Mouse (Mus musculus) ES-Bruce4 (cell line): ENCODE results near the gene Gm8237. TPM values are rescaled to one million over a fixed set of nuclear protein-coding genes. Genes with fewer than 3 reads are reported as not detected.

ENCODE experiments used
- polyA plus RNA-seq: library from polyadenylated mRNA; stranded (reverse); fragments of >200 nt; gene quantifications from 2 replicates; pipeline ENCODE4 v1.2.4, GENCODE M21; 2011; ENCODE audit warnings: low read depth; ENCODE audit not compliant: missing spikeins, insufficient read depth, insufficient read length

The Gm8237 gene
- polyA plus RNA-seq, 1 experiment = 0.93 TPM

Other genes starting within 250 kb of the Gm8237 start
- gene Gm8265, start 247.4 kb downstream of the Gm8237 start, polyA plus RNA-seq = not detected in 2 replicates
- not detected in 2 replicates for gene Gm9603, start 192.9 kb downstream of the Gm8237 start, polyA plus RNA-seq
- not detected in 2 replicates for gene Gm3373, start 138.8 kb downstream of the Gm8237 start, polyA plus RNA-seq
- gene Gm3383, start 72.4 kb downstream of the Gm8237 start, polyA plus RNA-seq = 0.43 TPM in 1 of 2 replicates, not detected in the other
- not detected in 2 replicates for gene Gm3424, start 50.1 kb downstream of the Gm8237 start, polyA plus RNA-seq
- gene Gm3248, start 81.4 kb upstream of the Gm8237 start, polyA plus RNA-seq = 0.36 TPM in 1 of 2 replicates, not detected in the other
- gene Gm3453, start 98.8 kb upstream of the Gm8237 start, polyA plus RNA-seq = not detected in 2 replicates
- not detected in 2 replicates for gene Gm6337, start 177.9 kb upstream of the Gm8237 start, polyA plus RNA-seq
- 0.90 and 2.8 TPM in 2 replicates for gene Gm8206, start 213.6 kb upstream of the Gm8237 start, polyA plus RNA-seq
- 1.0 and 1.4 TPM in 2 replicates for gene Gm3468, start 228.3 kb upstream of the Gm8237 start, polyA plus RNA-seq
- not detected in 2 replicates for gene Gm3476, start 245.4 kb upstream of the Gm8237 start, polyA plus RNA-seq